Mouse (Mus musculus) frontal cortex, postnatal 14 days (tissue): ENCODE data around the gene 5031439G07Rik.
"Not testable (repeated sequence)": the region's sequence is repeated elsewhere in the genome, so short reads cannot be mapped to it uniquely, and the experiment has no call there.

Experiments used
- DNase-seq, 2 experiments: peaks; one replicate each; pipeline ENCODE4 v3.0.0; 2022; ENCODE audit warnings: low spot score in 2 of 2

5031439G07Rik gene

GRCm38 (mm10) chr15:84957851-84958250, 30.5 kb downstream of the 5031439G07Rik start:
- DNase-seq = peak in 1 of 2 experiments; percentile 62

- no peak for DNase-seq
Observed at GRCm38 (mm10) chr15:84953259-84953658, 35.1 kb downstream of the 5031439G07Rik start.

GRCm38 (mm10) chr15:84950053-84950452, 38.3 kb downstream of the 5031439G07Rik start:
- DNase-seq = no peak

GRCm38 (mm10) chr15:84948990-84949389, 39.4 kb downstream of the 5031439G07Rik start:
- no peak for DNase-seq

GRCm38 (mm10) chr15:84944319-84944718, 44.0 kb downstream of the 5031439G07Rik start:
- DNase-seq = no peak

- no peak for DNase-seq
Observed at GRCm38 (mm10) chr15:84942647-84943285, 45.6 kb downstream of the 5031439G07Rik start.

- DNase-seq = no peak
Observed at GRCm38 (mm10) chr15:84940102-84940501, 48.2 kb downstream of the 5031439G07Rik start.

GRCm38 (mm10) chr15:84934901-84935300, 53.5 kb downstream of the 5031439G07Rik start:
- no peak for DNase-seq

- no peak for DNase-seq
Observed at GRCm38 (mm10) chr15:84932351-84932750, 56.0 kb downstream of the 5031439G07Rik start.

GRCm38 (mm10) chr15:84925495-84926018, 62.8 kb downstream of the 5031439G07Rik start:
- DNase-seq = no peak

- DNase-seq = no peak
Observed at GRCm38 (mm10) chr15:84924781-84925315, 63.5 kb downstream of the 5031439G07Rik start.

- no peak for DNase-seq
Observed at GRCm38 (mm10) chr15:84923508-84924181, 64.7 kb downstream of the 5031439G07Rik start.

- peak; percentile 99 to 100 for DNase-seq
Observed at GRCm38 (mm10) chr15:84922884-84923507, 65.4 kb downstream of the 5031439G07Rik start, which contains the start of gene Nup50. Gene Nup50 (plus strand): TSS chr15:84923411.

- DNase-seq = no peak
Observed at GRCm38 (mm10) chr15:84919938-84920337, 68.4 kb downstream of the 5031439G07Rik start, which contains the start of gene Gm29666. Gene Gm29666 (minus strand): TSS chr15:84920038.

- DNase-seq = no peak
Observed at GRCm38 (mm10) chr15:84913201-84913600, 75.2 kb downstream of the 5031439G07Rik start.

- DNase-seq = no peak
Observed at GRCm38 (mm10) chr15:84903843-84904385, 84.4 kb downstream of the 5031439G07Rik start.

GRCm38 (mm10) chr15:84898077-84898476, 90.3 kb downstream of the 5031439G07Rik start:
- DNase-seq = no peak

GRCm38 (mm10) chr15:84896664-84897063, 91.7 kb downstream of the 5031439G07Rik start:
- no peak for DNase-seq

GRCm38 (mm10) chr15:84896216-84896615, 92.1 kb downstream of the 5031439G07Rik start:
- not testable (repeated sequence) for DNase-seq
